10 mouse cellular contexts compared by ENCODE assay signal in the genomic region with DNA sequence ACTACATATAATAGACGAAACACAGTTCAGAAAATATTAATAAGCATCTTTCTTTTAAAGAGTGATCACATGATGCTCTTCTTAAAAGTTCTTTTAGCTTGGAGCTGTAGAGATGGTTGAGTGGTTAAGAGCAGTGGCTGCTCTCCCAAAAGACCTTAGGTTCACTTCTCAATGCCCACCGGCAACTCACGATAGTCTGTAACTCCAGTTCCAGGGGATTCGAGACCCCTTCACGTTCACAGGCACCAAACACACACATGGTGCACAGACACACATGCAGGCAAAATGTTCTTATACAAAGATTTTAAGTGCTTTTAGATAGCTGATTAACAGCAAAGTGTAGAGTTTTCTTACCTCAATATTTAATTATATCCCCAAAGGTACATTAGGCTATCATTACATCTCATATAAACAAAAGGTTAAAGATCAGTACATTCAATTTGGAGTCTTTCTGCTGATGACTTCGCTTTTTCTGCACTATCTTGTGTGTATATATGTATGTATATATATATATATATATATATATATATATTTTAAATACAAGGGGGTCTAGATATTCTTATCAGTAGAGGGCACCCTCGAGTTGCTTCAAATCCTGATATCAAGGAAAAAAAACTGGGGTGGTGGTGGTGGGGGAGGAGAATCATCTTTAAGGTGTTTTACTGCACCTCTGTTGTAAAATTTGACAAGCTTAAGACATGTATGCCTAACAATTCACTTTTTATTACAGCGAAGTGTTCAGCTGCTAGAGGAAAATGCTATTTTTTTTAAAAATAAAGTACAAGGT. TPM values are rescaled to one million over a fixed set of nuclear protein-coding genes. Genes with fewer than 3 reads are reported as not detected.
DNase-seq lines count a peak whose midpoint lies in the region; ATAC-seq and TF ChIP-seq lines count a peak whose summit lies in the region.
"Had no signal": no experiment of that assay in that cellular context is flagged by ENCODE, and none has a peak within 500 bp of the region (broad histone marks: within the 10 kb centered on the region; RNA-seq: fewer than 3 reads in every experiment).

No protein-coding gene starts in this region.

- TF ChIP-seq CTCF in intestine, postnatal 0 days (IDR thresholded peaks at IDR 0.05; ENCODE audit: low read depth) = peak; percentile 42; the same call in 1 of the 2 replicates

- H3K9ac ChIP-seq in kidney, embryonic 16.5 days (replicated peaks; ENCODE audit: low read length) = no peak overlapping the region
- no peak overlapping the region for H3K9ac ChIP-seq in embryonic facial prominence, embryonic 15.5 days
- no peak overlapping the region for H3K9ac ChIP-seq in intestine, postnatal 0 days (ENCODE audit: low read depth, low read length)
- no peak overlapping the region for H3K9ac ChIP-seq in liver, embryonic 12.5 days

- no peak for DNase-seq in kidney, postnatal 14 days
- peak; percentile 53 for DNase-seq in retina, postnatal 1 day
- no peak for DNase-seq in left cerebral cortex, adult 11 months (ENCODE audit: low spot score)
- no peak for DNase-seq in gastrocnemius, adult 8-10 months (ENCODE audit: low spot score in 2 of 2)
- DNase-seq: liver; thymus, postnatal 36 days had no signal

- peaks cover 40% of the 10 kb centered on the region for H3K4me1 ChIP-seq in kidney, embryonic 16.5 days (ENCODE audit: insufficient read depth, low read length)
- peaks cover 41% of the 10 kb centered on the region for H3K4me1 ChIP-seq in embryonic facial prominence, embryonic 15.5 days
- H3K4me1 ChIP-seq in intestine, postnatal 0 days (replicated peaks; ENCODE audit: control insufficient read depth, insufficient read depth, low read length) = no peaks in the 10 kb centered on the region; the same call in 1 of the 2 replicates
- peaks cover 20% of the 10 kb centered on the region for H3K4me1 ChIP-seq in liver, embryonic 12.5 days

- no peak for ATAC-seq in kidney, embryonic 16.5 days (ENCODE audit: low FRiP score, low TSS enrichment)
- no peak for ATAC-seq in embryonic facial prominence, embryonic 15.5 days (ENCODE audit: insufficient number of reproducible peaks, low FRiP score, low TSS enrichment, low read depth)
- ATAC-seq in intestine, postnatal 0 days = no peak
- no peak for ATAC-seq in liver, embryonic 12.5 days

- H3K4me2 ChIP-seq in kidney, embryonic 16.5 days (replicated peaks; ENCODE audit: low read depth, low read length) = peak overlapping the region; percentile 98; the same call in 1 of the 2 replicates
- H3K4me2 ChIP-seq in embryonic facial prominence, embryonic 15.5 days (replicated peaks) = peak overlapping the region; percentile 93; the same call in 1 of the 2 replicates
- H3K4me2 ChIP-seq in intestine, postnatal 0 days (replicated peaks; ENCODE audit: low read depth) = peak overlapping the region; percentile 96
- H3K4me2 ChIP-seq in liver, embryonic 12.5 days = no peak overlapping the region

- no peaks in the 10 kb centered on the region for H3K9me3 ChIP-seq in kidney, embryonic 16.5 days (ENCODE audit: low read length)
- H3K9me3 ChIP-seq in embryonic facial prominence, embryonic 15.5 days (replicated peaks) = no peaks in the 10 kb centered on the region
- H3K9me3 ChIP-seq in intestine, postnatal 0 days (ENCODE audit: control insufficient read depth) = no peaks in the 10 kb centered on the region
- no peaks in the 10 kb centered on the region for H3K9me3 ChIP-seq in liver, embryonic 12.5 days (replicated peaks)

- no peaks in the 10 kb centered on the region for H3K36me3 ChIP-seq in kidney, embryonic 16.5 days (ENCODE audit: insufficient read depth, low read length)
- no peaks in the 10 kb centered on the region for H3K36me3 ChIP-seq in embryonic facial prominence, embryonic 15.5 days
- no peaks in the 10 kb centered on the region for H3K36me3 ChIP-seq in intestine, postnatal 0 days (ENCODE audit: control insufficient read depth, insufficient read depth)
- H3K36me3 ChIP-seq in liver, embryonic 12.5 days = no peaks in the 10 kb centered on the region

- WGBS in kidney, embryonic 16.5 days = 58% methylated on average over 8 of the region's 8 CpGs
- 45% methylated on average over 8 of the region's 8 CpGs for WGBS in embryonic facial prominence, embryonic 15.5 days
- 56% methylated on average over 8 of the region's 8 CpGs for WGBS in intestine, postnatal 0 days
- 49% methylated on average over 8 of the region's 8 CpGs for WGBS in liver, embryonic 12.5 days (ENCODE audit: insufficient replicate concordance)

- no peak overlapping the region for H3K4me3 ChIP-seq in kidney, embryonic 16.5 days (ENCODE audit: low read length)
- peak overlapping the region; percentile 65 for H3K4me3 ChIP-seq in embryonic facial prominence, embryonic 15.5 days (replicated peaks)
- peak overlapping the region; percentile 61 for H3K4me3 ChIP-seq in intestine, postnatal 0 days (ENCODE audit: low read depth, low read length)
- no peak overlapping the region for H3K4me3 ChIP-seq in liver, embryonic 12.5 days

- H3K27ac ChIP-seq in kidney, embryonic 16.5 days (ENCODE audit: low read length) = no peak overlapping the region
- no peak overlapping the region for H3K27ac ChIP-seq in embryonic facial prominence, embryonic 15.5 days (replicated peaks)
- no peak overlapping the region for H3K27ac ChIP-seq in intestine, postnatal 0 days (ENCODE audit: low read depth, low read length)
- no peak overlapping the region for H3K27ac ChIP-seq in liver, embryonic 12.5 days

- H3K27me3 ChIP-seq in kidney, embryonic 16.5 days (ENCODE audit: insufficient read depth, low read length) = no peaks in the 10 kb centered on the region
- H3K27me3 ChIP-seq in embryonic facial prominence, embryonic 15.5 days = peaks cover 11% of the 10 kb centered on the region; the same call in 1 of the 2 replicates
- H3K27me3 ChIP-seq in intestine, postnatal 0 days (replicated peaks; ENCODE audit: control insufficient read depth, insufficient read depth, low read length) = no peaks in the 10 kb centered on the region
- peaks cover 96% of the 10 kb centered on the region for H3K27me3 ChIP-seq in liver, embryonic 12.5 days (replicated peaks)

RNA-seq across cellular contexts. Expression of a gene that starts 2.5 kb away (rescaled TPM):
- polyA plus RNA-seq in kidney, embryonic 16.5 days (2015; fragmentation: Nextera tagmentation; extraction: Ambion mirVana) = 10.1 and 12.2 TPM in 2 replicates
- 27.9 and 28.9 TPM in 2 replicates for polyA plus RNA-seq in embryonic facial prominence, embryonic 15.5 days (2015; fragmentation: Nextera tagmentation; extraction: Ambion mirVana)
- polyA plus RNA-seq in intestine, postnatal 0 days (2015; fragmentation: Nextera tagmentation; extraction: Ambion mirVana) = 27.7 and 33.8 TPM in 2 replicates
- polyA plus RNA-seq in liver, embryonic 12.5 days (2016; fragmentation: Nextera tagmentation; extraction: Ambion mirVana) = 2.7 and 3.1 TPM in 2 replicates
- 10 to 100 TPM; 36.9 to 46.0 (median 41.8) TPM for total RNA-seq in gastrocnemius, adult 8-10 months (2022)

Comparison
In these comparisons a context has a peak if more than half of its experiments do, and no peak if none do; other contexts are left out.
1. H3K4me3 ChIP-seq: peak in embryonic facial prominence, embryonic 15.5 days (single experiment) and intestine, postnatal 0 days (single experiment); none in kidney, embryonic 16.5 days (single experiment) and liver, embryonic 12.5 days (single experiment).